Mouse (Mus musculus): ENCODE measurements around the gene Stxbp5. TPM values are rescaled to one million over a fixed set of nuclear protein-coding genes. Genes with fewer than 3 reads are reported as not detected.

Gene Stxbp5
- polyA plus RNA-seq (2017; shearing (Covaris generic)), result 10 to 100 TPM; 29.8 to 38.6 TPM

DNA sequence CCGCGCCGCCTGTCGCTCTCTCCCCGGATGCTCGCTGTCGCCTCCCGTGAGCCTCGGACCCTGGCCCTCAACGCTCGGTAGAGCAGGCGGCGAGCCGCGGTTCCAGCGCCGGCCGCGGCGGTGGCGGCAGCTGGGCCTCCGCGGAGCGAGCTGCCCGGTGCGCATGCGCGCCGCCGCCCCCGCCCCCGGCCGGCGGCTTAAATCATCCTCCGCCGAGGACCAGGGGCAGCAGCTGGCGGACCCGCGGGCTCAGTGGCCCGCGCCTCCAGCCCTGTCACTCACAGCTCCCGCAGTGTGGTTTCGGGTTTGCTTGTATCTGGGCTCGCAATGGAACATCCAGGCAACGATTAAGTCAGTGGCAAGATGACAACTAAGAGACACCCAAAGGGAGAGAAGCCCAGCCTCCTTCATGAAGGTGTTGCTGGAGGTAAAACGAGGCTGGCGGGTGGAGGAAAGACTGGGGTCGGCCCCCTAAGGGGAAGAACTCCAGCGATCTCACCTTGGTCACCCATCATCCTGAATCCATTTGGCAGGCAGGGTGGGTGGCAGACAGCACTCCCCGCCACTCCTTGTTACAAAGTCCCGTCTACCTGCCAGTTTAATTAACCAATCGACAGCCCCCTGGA is at the start of gene Stxbp5:
Gene Stxbp5, minus strand, starts transcription at position 9 of the 626 bp plus-strand sequence.

Other genes with a start within 250 kb of the Stxbp5 start
- gene Samd5, start 225.9 kb downstream of the Stxbp5 start, polyA plus RNA-seq (2017; shearing (Covaris generic)), result under 1 TPM; 0.04 to 0.27 TPM

All from inflammation-experienced regulatory T-cells (primary cell).